Mouse (Mus musculus): ENCODE data around the gene Msx1. TPM values are rescaled to one million over a fixed set of nuclear protein-coding genes. Genes with fewer than 3 reads are reported as not detected.

Gene Msx1
- 51.7 and 58.8 TPM in 2 replicates for polyA plus RNA-seq (2012; rRNA removed)

DNA sequence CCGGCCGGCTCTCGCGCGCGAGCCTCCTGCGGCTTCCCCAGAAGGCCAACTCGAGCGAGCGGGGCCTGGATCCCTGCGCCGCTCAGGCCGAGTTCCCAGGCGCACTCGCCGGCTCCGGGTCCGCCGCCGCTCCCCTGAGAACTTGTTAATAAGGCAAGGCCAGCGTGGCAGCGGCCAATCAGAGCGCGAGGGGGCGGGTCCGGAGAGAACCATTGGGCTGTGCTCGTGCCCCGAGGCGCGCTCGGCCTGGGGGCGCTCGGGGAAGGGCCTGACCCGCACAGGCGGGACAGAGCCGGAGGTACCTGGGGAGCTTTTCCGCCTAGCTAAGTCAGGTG, at the start of gene Msx1:
Gene Msx1, minus strand, starts transcription at position 123 of the 335 bp plus-strand sequence.

Other genes starting within 250 kb of the Msx1 start
- 4.4 and 8.2 TPM in 2 replicates for gene Stk32b, start 107.4 kb downstream of the Msx1 start, polyA plus RNA-seq (2012; rRNA removed)
- 0.47 and 1.8 TPM in 2 replicates for gene Cytl1, start 89.1 kb downstream of the Msx1 start, polyA plus RNA-seq (2012; rRNA removed)
- 36.7 and 47.3 TPM in 2 replicates for gene Stx18, start 214.2 kb upstream of the Msx1 start, polyA plus RNA-seq (2012; rRNA removed)

All from central nervous system, embryonic 11.5 days (tissue).